Mouse (Mus musculus): ENCODE measurements around the gene Rnf185.

Rnf185 gene

DNA sequence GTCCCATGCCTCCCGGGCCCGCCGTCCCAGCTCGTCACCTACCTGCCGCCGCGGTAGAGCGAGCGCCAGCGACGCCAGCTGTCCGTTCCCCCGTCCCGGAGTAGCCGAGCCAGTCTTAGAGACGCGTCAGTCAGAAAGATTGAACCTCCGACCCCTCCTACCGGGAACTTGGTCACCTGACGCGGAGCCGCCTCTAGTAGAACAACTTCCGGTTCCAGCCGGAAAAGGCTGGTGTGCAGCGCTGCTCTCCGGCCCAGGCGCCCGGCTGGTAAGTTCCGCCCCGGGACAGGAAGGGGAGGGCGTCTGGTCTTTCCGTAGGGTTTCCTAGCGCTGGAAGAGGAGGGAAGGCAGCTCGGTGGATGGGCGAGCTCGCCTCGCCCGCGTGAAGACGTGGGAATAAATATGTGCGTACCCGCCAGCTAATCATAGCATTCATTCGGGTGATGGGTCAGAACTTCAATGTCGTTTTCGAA, at the start of gene Rnf185:
Gene Rnf185, minus strand, starts transcription at position 197 of the 473 bp plus-strand sequence.
- peak; percentile 95 to 96 for DNase-seq

- no peak for DNase-seq
These were observed 45.1 kb upstream of the Rnf185 start for GRCm38 (mm10) chr11:3497296-3497695.

GRCm38 (mm10) chr11:3496756-3497155, 44.6 kb upstream of the Rnf185 start:
- DNase-seq = peak; percentile 59 to 72

DNA sequence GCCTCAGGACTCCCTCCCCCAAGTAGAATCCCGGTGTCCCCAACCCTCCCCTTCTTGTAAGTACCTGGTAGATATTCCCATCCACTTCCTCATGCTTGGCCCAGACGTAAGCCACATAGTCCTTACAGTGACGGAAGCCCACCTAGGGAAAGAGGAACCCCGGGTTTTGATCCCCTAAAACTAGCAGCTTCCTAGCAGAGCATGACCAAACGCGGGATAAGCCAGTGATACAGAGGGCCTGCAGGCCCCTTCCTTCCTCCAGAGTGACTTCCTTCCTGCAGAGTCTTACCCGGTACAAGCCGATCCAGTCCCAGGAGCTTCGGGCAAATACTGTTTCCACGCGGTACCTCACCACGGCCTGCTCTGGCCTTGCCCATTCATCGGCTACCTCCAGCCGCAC, 43.3 kb upstream of the Rnf185 start:
- no peak for DNase-seq

DNA sequence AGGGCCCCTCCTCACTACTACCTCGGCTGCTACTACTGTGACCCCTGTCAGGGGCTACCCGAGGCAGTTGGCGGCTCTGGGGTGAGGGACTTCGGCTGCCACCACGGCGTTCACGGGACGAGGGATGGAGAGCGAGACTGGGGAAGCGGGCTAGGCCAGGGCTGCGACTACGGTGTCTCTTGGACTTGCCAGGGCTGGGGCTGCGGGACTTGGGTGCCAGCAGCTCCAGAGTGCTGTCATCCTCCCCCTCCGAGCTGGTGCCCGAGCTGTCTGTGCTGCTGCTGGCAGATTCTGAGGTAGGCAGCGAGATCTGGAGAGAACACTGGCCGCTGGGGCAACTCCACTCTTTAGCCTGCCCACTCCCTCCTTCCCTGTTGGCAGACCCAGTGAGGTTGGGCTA, 42.7 kb upstream of the Rnf185 start:
- no peak for DNase-seq

DNA sequence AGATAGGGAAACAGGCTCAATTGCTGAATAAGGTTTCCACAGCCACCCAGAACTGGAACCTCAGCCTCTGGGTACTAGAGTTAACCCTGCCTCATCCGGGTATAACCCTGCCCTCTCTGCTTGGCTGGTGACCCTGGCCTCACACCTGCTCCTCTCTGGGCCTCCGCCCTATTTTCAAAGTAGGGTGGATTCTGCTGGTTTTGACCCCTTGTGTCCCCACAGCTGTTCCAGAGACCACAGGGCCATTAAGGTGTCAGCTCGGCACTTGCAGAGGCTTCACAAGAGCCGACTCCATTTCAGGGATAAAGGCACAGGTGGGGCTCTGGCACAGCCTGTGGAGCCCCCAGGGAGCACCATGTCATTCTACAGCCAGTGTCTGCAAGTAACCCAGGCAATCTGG, 40.6 kb upstream of the Rnf185 start:
- no peak for DNase-seq

DNA sequence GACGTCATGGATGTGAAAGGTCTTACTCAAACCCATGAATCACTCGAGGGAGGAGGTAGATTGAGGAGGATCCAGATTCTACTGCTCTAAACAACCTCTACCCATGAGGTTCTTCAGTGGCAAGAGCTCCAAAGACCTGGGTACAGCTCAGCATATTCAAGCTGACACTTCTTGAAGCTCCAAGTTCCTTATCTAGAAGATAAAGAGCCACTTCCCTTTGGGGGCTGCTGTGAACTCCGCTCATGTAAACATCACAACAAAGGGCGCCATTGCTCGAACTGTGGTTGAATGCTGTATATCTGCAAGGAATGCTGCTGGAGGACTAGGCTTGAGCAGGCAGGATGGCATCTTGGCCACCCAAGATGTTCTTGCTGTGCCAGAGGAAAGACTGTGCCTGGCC, 36.9 kb upstream of the Rnf185 start:
- no peak for DNase-seq

- no peak for DNase-seq
These were observed 35.9 kb upstream of the Rnf185 start, which contains the start of gene Pla2g3 for GRCm38 (mm10) chr11:3487952-3488570. TSS of gene Pla2g3 (plus strand) at chr11:3488284.

DNA sequence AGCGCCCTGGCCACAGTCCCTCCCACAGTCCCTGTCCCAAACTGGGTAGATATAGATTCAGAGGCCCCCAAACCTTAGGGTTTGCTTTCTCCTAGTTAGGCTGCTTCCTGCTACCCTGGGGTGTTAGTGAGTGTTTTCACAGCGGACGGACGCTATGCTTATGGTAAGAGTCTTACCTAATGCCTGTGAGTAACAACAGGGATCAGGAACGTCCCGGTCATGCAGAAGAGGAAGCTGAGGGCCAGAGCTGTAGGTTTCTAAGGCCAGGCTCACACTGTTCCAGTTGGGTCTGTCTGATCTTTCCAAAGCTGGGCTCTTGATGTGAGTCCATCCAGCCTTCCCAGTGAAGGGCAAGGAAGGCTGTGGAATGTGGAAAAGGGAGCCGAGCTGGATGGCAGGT, 34.2 kb upstream of the Rnf185 start:
- no peak for DNase-seq

DNA sequence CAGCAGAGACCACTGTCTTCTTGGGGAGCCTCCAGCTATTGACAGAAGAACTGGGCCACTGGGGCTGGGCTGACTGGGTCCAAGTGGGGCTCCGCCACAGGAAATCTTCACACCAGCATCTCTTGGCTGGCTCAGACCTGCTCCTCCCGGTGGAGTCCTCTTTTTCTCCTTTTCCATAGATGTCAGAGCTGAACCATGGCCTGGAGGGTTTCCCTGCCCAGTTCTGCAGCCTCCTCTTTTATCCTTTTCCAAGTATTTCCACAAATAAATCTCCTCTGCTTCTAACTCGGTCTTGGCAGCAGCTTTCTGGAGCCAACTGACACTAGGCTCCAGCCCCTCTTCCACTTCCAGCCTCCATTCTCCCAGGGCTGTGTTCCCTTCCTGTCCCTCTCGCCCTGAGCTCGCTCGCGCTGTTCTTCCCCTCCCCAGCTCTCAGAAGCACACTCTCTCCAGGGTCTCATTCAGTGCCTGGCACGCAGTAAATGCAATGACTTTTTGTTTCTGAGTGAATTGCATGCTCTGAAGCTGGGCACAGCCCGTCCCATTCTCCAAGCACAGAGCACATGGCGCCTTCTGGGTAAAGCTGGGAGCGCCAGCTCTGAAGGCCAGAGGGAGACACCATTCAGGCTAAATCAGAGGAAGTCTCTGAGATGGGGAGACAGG, 31.9 kb upstream of the Rnf185 start:
- DNase-seq = no peak

GRCm38 (mm10) chr11:3475489-3475888, 23.3 kb upstream of the Rnf185 start:
- DNase-seq = no peak

- peak in 1 of 2 experiments; percentile 52 for DNase-seq
These were observed 22.4 kb upstream of the Rnf185 start for GRCm38 (mm10) chr11:3474480-3475115.

- peak; percentile 67 to 88 for DNase-seq
These were observed 20.3 kb upstream of the Rnf185 start for GRCm38 (mm10) chr11:3472484-3472883.

GRCm38 (mm10) chr11:3471448-3471850, 19.3 kb upstream of the Rnf185 start:
- peak; percentile 62 to 65 for DNase-seq

DNA sequence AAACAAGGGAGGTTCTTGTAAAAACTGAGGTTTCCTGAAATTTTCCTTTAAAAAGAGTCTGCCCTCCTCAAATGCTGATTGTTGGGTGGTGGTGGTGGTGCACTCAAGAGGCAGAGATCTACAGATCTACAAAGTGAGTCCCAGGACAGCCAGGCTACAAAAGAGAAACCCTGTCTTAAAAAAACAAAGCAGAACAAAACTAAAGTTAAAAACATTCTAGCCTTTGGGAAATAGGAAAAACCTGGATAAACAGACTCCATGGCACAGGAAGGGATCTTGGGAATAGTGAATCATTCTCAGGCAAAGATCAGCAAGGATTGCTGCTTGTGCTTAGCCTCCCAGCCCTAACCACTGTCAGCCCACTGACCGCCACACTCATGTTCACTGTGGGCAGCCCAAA, 10.7 kb upstream of the Rnf185 start:
- no peak for DNase-seq

DNA sequence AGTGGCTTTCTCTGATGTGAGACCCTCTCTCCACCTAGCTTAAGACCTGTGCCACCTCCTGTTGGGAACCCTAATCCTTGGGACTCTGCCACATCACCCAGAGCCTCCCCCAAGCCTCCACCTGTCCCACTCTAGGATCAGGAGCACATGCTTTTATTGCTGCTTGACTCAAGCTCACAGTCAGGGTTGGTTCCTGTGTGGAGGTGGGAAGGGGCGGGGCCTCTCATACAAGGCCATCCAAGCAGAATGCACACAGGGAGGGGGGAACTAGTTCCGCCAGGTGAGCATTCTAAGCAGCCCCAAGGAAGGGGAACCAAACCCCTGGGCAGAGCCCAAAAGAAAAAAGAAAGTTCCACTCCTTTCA, 6.9 kb upstream of the Rnf185 start:
- DNase-seq = peak in 1 of 2 experiments; percentile 33

DNA sequence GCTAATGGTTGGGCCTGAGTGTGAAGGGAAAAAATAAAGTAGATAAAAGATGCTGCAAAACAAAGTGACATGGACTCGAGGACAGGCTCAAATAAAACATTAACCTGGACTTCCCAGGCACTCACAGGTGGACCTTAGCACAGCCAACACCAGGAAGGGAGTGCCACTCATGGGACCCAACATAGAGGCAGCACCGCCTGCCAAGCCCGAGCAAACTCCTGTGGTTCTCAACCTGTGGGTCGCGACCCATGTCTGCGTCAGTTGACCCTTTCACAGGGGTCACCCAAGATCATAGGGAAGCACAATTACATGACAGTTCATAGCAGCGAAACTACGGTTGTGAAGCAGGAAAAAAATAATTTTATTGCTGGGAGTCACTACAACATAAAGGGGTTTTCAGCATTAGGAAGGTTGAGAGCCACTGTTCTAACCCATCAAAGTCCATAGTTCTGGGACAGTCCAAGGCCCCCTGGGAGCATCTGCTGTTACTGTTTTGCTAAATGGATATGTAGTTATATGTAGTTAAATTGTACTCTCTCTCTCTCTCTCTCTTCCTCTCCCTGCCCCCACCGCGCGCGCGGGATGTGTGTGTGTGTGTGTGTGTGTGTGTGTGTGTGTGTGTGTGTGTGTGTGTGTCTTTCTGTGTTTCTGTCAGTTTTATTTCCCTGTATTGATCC, 6.4 kb upstream of the Rnf185 start:
- peak; percentile 61 to 74 for DNase-seq

DNA sequence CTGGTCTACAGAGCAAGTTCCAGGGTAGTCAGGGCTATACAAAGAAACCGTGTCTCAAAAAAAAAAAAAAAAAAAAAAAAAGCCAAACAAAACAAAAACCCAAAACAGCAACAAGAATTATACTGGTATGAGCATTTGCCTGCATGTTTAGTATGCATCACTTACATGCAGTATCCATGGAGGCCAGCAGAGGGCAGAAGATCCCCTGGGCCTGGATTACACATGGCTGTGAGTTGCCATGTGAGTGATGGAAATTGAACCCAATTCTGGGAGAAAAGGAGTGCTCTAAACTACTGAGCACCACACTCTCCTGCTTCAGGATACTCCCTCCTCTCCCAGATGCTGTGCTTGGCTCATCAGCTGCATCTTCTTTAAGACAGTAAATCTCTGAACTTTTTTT, 4.2 kb upstream of the Rnf185 start:
- peak; percentile 56 to 82 for DNase-seq

DNA sequence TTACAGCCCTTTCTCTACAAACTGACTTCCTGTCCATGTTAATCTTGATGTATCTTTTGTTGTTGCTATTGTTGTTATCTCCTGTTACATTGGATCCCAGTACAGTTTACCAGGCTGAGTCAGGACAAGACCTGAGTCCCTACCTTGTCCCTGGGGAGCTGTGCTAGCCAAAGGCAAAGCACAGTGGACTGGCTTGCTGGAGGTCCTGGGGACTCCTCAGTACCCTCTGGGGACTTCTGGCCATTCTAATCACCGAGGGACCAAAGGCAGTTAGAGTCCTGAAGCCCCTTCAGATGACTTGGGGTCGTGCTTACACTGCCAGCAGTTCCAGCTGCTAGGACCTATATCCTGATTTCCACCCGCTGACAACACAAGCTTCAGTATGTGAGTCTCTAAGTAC, 2.3 kb upstream of the Rnf185 start:
- DNase-seq = no peak

DNA sequence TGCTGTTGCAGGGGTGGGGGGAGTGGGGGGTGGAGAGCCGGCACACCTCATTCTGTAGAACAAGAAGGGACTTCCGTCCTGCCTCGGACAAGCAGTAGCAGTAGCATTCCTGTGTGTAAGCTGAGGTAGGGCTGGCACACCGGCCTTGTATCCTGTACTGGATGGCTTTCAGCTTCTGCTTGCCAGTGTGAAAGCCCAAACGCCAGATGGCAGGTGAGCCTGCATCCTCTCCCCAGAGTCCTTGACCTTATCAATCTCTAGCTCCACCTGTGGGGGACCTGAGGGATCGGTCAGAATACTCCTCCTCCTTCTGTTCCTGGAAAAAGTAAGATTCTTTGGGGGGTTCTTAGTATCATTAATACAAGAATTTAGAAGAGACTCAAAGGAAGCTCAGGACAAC, 1.3 kb upstream of the Rnf185 start:
- peak in 1 of 2 experiments; percentile 28 for DNase-seq

DNA sequence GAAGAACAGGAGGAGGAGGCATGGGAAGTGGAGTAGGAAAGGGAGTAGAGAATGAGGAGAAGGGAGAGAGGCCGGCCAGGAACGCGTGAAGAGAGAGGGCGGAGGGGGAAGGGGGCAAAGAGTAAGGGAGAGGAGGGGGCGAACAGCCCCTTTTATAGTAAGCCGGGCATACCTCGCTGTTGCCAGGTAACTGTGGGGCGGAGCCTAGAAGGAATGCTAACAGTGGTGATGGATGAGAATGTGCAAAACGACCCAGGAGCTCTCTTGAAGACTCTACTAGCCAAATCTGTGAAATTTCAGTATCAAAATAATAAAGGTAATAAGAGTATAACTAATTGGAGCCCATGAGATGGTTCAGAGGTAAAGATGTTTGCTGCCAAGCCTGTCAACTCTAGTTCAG, 606 bp upstream of the Rnf185 start:
- DNase-seq = peak; percentile 36 to 37

DNA sequence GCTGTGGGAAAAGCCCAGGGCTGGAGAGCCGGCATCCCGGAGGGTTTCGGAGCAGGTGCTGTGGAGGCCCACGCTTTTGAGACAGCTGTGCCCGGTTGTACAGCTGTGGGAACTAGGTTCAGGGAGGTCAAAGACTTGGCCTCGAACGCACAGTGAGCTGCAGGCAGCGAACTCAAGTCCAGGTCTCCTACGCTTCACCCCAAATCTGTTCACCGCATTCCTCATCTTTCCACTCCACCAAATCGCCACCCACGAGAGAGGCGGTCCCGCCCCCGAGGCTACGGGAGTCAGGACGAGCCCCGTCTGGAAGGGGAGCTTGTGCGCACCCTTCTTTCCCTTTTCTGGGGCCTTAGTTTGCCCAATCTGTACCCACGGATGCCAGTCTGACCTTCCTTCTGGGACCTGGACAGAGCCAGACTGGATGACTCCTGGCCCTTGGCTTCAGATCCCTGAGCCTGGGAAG, 431 bp downstream of the Rnf185 start:
- DNase-seq = peak in 1 of 2 experiments; percentile 52

DNA sequence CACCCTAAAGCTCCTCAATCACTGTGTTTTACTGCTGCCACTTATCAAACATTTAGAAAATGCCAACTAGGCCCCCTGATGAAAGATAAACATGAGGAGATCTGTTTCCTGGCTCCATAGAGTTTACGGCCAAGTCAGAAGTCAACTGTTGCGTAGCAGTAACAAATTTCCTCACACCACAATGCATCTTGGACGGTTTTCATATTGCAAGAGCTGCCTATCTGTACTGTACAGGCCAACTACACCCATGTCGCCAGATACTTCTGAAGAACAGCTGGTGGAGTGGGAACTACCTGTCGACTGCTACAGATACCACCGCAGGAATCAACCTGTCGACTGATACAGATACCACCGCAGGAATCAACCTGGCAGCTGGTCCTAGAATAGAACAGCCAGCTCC, 7.3 kb downstream of the Rnf185 start:
- DNase-seq = no peak
